Mouse (Mus musculus): Measurements from ENCODE around the gene Vmn1r113. TPM values are rescaled to one million over a fixed set of nuclear protein-coding genes. Genes with fewer than 3 reads are reported as not detected.
"Not testable (repeated sequence)": the region's sequence is repeated elsewhere in the genome, so short reads cannot be mapped to it uniquely, and the experiment has no call there.

Vmn1r113 gene
- polyA plus RNA-seq (2012; fragmentation: generic; extraction: Trizol), result not detected

GRCm38 (mm10) chr7:20786985-20787384 is at the start of gene Vmn1r113:
Gene Vmn1r113, plus strand, starts transcription at chr7:20787285.
- not testable (repeated sequence) for H3ac ChIP-seq (ENCODE audit: control insufficient read depth, insufficient read length); H3K4me3 ChIP-seq

DNA sequence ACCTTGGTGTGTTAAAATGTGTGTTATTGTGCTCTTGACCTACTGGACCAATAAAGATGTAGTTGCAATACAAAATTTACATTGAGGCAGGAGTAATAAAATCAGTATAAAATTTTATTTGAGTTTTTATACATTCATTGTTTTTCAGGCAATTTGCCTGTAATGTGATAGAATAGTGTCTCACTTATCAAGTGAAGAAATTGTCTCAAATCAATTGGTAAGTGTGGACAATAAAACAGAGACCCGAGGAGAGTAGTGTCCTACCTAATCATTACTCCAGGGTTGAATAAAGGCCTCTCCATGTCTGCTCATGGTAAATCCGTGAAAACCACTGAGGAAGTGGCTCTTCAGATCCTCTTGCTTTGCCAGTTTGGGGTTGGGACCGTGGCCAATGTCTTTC is 16.2 kb upstream of the Vmn1r113 start, which contains the start of gene Vmn1r112:
Vmn1r112 (plus strand) TSS at position 301 of the 400 bp plus-strand sequence.
- H3ac ChIP-seq (ENCODE audit: control insufficient read depth, insufficient read length); H3K4me3 ChIP-seq; H3K36me3 ChIP-seq (ENCODE audit: control insufficient read depth, insufficient read depth); H3K27me3 ChIP-seq (ENCODE audit: control insufficient read depth, insufficient read depth, insufficient read length); H3K79me2 ChIP-seq (ENCODE audit: control insufficient read depth, insufficient read depth); H3K4me2 ChIP-seq (ENCODE audit: low read depth): not testable (repeated sequence)

More at GRCm38 (mm10) chr7:20786985-20787384, at the start of gene Vmn1r113:
- not testable (repeated sequence) for H3K36me3 ChIP-seq (ENCODE audit: control insufficient read depth, insufficient read depth); H3K79me2 ChIP-seq (ENCODE audit: control insufficient read depth, insufficient read depth); H3K27me3 ChIP-seq (ENCODE audit: control insufficient read depth, insufficient read depth, insufficient read length); H3K4me2 ChIP-seq (ENCODE audit: low read depth)

GRCm38 (mm10) chr7:20812086-20812485 is 25.0 kb downstream of the Vmn1r113 start, which contains the start of gene Vmn1r114:
Gene Vmn1r114, minus strand, starts transcription at chr7:20812186.
- not testable (repeated sequence) for H3K36me3 ChIP-seq (ENCODE audit: control insufficient read depth, insufficient read depth); H3K4me2 ChIP-seq (ENCODE audit: low read depth); H3K79me2 ChIP-seq (ENCODE audit: control insufficient read depth, insufficient read depth); H3K27me3 ChIP-seq (ENCODE audit: control insufficient read depth, insufficient read depth, insufficient read length); H3ac ChIP-seq (ENCODE audit: control insufficient read depth, insufficient read length); H3K4me3 ChIP-seq

Other genes starting within 250 kb of the Vmn1r113 start
- gene Gm5726, start 241.5 kb upstream of the Vmn1r113 start, polyA plus RNA-seq (2012; fragmentation: generic; extraction: Trizol), result not detected
- gene Gm4141, start 211.0 kb upstream of the Vmn1r113 start, polyA plus RNA-seq (2012; fragmentation: generic; extraction: Trizol), result not detected
- not detected for gene Gm4513, start 188.3 kb upstream of the Vmn1r113 start, polyA plus RNA-seq (2012; fragmentation: generic; extraction: Trizol)
- not detected for gene Vmn1r107, start 118.4 kb upstream of the Vmn1r113 start, polyA plus RNA-seq (2012; fragmentation: generic; extraction: Trizol)
- gene Vmn1r111, start 84.1 kb upstream of the Vmn1r113 start, polyA plus RNA-seq (2012; fragmentation: generic; extraction: Trizol), result not detected
- not detected for gene Gm10668, start 56.7 kb upstream of the Vmn1r113 start, polyA plus RNA-seq (2012; fragmentation: generic; extraction: Trizol)
- gene Vmn1r112, start 16.1 kb upstream of the Vmn1r113 start, polyA plus RNA-seq (2012; fragmentation: generic; extraction: Trizol), result not detected
- gene Vmn1r114, start 24.9 kb downstream of the Vmn1r113 start, polyA plus RNA-seq (2012; fragmentation: generic; extraction: Trizol), result not detected
- not detected for gene Vmn1r115, start 57.7 kb downstream of the Vmn1r113 start, polyA plus RNA-seq (2012; fragmentation: generic; extraction: Trizol)
- gene Vmn1r116, start 85.0 kb downstream of the Vmn1r113 start, polyA plus RNA-seq (2012; fragmentation: generic; extraction: Trizol), result not detected
- gene Vmn1r117, start 96.8 kb downstream of the Vmn1r113 start, polyA plus RNA-seq (2012; fragmentation: generic; extraction: Trizol), result not detected
- not detected for gene Vmn1r118, start 125.1 kb downstream of the Vmn1r113 start, polyA plus RNA-seq (2012; fragmentation: generic; extraction: Trizol)
- not detected for gene Vmn1r119, start 225.2 kb downstream of the Vmn1r113 start, polyA plus RNA-seq (2012; fragmentation: generic; extraction: Trizol)

Data from myocyte (in vitro differentiated cells).